Mouse (Mus musculus): Measurements from ENCODE around the gene Tmem52.
"Not testable (repeated sequence)": the region's sequence is repeated elsewhere in the genome, so short reads cannot be mapped to it uniquely, and the experiment has no call there.

Gene Tmem52

GRCm38 (mm10) chr4:155468952-155469351 lies at the start of gene Tmem52:
Gene Tmem52, plus strand, starts transcription at chr4:155469114.
- DNase-seq: no peak

DNA sequence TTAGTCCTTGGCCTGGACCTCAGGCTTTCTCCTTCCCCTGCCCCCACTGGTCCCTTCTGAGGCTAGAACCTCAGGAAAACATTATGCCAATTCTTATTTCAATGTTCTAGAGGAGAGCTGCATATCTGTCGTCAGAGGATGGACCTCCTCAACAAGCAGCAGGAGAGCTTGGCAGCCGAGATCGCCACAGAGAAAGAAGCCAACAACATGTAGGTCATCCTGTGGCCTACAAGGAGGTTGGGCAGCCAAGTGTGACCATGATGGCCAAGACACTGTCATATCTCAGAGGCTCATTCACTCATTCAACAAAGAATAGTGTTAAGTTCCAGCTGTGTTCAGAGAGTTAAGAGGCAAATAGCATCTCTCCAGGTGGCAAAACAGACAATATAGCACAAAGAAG lies 48.8 kb upstream of the Tmem52 start:
- DNase-seq: no peak

- not testable (repeated sequence) for DNase-seq
Measured at GRCm38 (mm10) chr4:155421412-155422370, 47.2 kb upstream of the Tmem52 start.

DNA sequence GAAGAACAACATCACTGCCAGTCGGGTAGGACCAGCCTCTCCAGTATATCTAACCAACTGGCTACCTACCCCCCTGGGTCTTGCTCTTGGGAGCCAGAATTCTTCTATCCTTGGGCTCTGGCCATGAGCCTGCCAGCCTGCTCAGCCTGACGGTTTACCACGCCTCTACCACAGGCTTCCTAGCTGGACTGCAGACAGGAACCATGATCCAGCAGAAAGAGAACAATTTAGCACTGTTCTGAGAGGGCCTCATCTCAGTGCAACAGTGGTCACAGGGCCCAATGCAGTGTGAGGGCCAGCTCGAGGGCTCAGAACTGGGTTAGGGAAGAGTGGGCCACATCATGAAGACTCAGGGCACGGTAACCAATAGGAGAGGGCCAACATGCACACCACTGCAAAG lies 44.9 kb upstream of the Tmem52 start:
- no peak for DNase-seq

DNA sequence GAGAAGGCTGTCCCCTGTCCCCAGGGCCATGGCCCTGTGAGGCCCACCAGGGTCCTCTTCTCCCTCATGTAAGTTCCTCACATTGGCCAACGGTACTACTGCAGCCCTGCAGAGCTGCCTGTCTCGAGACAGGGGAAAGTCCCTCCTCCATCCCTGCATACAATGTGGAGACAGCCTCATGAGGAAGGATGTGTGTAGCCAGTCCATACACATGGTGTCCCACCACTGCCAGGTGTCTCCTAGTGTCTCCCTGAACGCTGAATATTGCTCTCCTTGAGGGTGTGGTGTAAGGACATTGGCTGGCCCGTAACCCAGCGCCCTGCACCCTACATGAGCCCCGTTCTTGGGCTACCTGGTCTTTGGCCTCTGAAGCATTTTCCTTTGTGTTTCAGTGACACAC lies 42.6 kb upstream of the Tmem52 start:
- no peak for DNase-seq

- DNase-seq: no peak
Measured at GRCm38 (mm10) chr4:155428442-155428841, 40.5 kb upstream of the Tmem52 start.

DNA sequence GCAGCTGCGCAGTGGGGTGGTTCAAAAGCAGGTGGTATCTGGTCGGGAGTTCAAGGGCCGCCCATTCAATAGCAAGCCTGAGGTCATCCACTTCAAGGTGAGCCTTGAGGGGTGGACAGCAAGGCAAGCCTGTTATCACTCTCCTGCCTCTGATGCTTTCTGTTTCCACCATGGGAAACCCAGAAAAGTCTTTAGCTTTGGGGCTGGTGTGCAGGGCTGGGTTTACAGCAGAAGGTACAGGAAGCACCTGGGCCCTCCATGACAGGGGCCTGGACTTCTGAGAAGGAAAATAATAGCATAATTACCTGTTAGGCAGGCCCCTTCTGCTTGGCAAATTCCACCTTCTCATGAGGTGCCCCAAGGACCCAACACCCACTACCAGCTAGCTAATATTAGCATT lies 39.7 kb upstream of the Tmem52 start:
- no peak for DNase-seq

DNA sequence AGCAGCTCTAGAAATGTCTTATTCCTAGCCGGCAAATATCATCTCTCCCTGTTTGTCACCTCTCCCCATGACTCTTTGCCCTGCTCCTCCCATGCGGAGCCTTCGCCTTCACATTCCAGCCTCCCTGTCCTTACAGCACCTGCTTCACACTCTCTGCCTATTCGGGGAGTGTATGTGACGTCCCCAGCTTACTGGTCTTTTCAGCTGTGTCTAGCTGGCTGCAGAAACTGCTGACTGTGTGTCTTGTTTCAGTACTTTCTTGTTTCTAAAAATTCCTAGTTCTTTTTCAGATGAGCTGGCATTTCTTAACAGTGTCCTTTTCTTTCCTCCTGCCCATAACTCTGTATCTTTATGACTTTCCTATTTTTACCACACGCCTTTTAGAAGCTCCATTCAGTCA lies 36.6 kb upstream of the Tmem52 start:
- no peak for DNase-seq

DNA sequence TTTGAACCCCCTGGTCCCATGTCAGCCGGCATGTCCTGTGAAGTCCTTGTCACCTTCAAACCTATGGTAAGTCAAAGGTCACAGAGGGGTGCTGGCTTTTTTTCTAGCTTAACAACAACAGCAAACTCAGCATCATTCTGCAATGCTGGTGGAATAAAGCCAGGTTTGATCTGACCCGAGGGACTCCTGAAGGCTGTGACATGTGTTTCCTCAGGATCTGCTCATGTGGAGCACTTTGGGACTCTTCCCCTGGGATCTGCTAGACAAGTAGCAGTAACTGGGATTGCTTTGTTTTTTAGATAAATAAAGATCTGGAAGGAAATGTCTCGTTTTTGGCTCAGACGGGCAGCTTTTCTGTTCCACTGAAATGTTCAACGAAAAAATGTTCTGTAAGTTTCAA lies 34.9 kb upstream of the Tmem52 start:
- DNase-seq: no peak

GRCm38 (mm10) chr4:155442808-155443207 lies 26.1 kb upstream of the Tmem52 start:
- DNase-seq: no peak

- DNase-seq: no peak
Measured at GRCm38 (mm10) chr4:155451597-155451996, 17.3 kb upstream of the Tmem52 start.

GRCm38 (mm10) chr4:155458575-155458974 lies 10.3 kb upstream of the Tmem52 start:
- no peak for DNase-seq

- no peak for DNase-seq
Measured at GRCm38 (mm10) chr4:155463050-155463449, 5.9 kb upstream of the Tmem52 start.

GRCm38 (mm10) chr4:155463611-155464010 lies 5.3 kb upstream of the Tmem52 start:
- DNase-seq: no peak

- no peak for DNase-seq
Measured at GRCm38 (mm10) chr4:155464061-155464460, 4.9 kb upstream of the Tmem52 start.

- DNase-seq: no peak
Measured at GRCm38 (mm10) chr4:155465607-155466006, 3.3 kb upstream of the Tmem52 start.

GRCm38 (mm10) chr4:155466080-155466479 lies 2.8 kb upstream of the Tmem52 start:
- DNase-seq: no peak

DNA sequence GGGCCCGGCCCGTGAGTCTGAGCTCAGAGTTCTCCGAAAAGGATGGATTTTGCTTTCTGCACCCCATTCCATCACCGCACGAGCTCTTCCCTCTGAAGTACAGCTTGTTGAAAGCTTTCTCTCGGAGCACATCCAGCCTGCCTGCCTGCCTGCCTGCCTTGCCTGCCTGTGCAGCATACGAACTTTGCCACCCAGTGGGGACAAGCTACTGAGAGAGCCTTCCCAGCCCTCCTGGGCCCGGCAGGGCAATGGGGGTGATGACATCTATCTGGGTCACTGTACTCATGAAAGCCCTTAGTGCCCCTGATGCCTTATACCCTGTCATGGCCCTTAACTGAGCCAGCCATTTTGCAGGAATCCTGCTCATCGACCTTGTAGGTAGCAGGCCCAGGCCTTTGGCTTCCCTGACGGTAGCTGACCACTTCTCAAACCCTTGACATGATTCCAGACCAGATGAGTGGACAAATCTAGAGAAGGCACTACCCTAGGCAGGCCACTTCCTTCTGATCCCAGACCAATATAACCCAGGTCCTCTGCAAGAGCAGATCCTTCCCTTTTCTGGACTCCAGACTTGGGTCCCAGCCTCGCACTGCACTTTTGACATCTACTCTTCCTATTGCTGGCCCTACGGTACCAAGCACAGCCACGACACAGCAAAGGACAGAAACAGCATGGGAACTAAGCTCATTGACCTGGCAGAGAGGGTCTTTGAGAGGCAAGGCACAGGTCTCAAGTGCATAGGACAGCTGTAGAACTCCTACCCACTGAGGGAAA lies 1.5 kb upstream of the Tmem52 start:
- DNase-seq: no peak

- no peak for DNase-seq
Measured at GRCm38 (mm10) chr4:155469590-155470262, 812 bp downstream of the Tmem52 start.

DNA sequence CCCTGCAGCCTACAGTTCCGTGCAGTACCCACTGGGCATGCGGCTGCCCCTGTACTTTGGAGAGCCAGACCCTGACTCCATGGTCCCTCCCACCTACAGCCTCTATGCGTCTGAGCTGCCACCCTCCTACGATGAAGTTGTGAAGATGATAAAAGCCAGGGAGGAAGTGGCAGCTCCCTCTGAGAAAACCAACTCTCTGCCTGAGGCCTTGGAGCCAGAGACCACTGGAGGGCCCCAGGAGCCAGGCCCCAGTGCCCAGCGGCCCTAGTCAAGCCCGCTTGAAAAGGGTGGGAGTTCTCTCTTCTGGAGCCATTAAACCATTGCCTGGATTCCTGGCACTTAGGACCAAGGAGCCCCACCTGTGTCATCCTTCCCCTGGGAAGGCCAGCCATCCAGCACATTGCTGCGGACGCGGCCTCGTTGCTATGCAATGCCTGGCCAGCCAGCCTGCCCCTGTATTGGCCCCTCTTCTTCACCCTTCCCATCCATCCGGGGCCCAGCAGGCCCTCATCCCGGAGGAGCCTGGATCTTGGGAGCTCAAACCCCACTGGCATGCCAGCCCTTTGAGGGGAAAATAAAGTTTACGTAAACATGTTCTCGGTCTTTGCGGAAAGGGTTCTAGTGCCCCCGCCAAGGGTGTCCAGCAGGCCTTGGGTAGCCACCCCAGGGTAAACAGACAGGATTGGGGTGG lies 1.5 kb downstream of the Tmem52 start:
- DNase-seq: no peak

DNA sequence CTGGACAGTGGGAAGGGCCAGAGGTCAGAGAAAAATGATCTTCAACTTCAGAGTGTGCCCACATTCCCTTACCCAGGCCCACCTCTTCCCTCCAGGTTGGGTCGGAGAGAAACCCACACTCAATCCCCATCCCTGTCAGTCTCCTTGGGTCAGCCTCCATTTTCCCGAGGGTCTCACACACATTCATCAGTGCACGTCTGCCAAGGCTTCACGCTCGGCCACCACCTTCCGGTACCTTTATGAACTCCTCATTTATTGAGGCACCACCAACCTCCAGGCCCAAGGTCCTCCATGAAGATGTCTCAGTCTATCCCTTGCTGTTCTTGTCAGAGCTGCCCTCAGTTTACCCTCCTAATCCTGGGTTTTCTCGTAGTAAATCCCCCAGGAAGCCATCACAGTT lies 2.1 kb downstream of the Tmem52 start:
- no peak for DNase-seq

DNA sequence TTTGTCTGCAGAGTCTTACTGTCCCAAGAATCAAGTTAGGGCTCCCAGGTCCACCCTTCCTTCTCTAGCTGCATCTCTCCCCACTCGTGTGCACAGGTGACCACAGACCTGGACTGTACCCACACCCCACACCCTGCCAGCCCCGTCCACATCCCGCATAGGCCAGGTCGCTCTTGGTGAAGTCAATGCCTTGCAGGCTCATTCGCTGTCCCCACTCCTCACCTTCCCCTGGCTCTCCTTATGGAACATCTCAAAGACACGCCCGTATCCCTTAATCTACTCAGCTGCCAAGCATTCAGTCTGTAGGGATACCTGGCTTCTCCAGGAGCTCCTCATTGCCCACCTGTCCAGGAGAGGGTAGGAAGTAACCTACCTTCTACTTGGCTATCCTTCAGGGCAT lies 2.5 kb downstream of the Tmem52 start:
- DNase-seq: no peak

All from thymus, adult 18-20 months (tissue).